Mouse (Mus musculus) kidney, embryonic 14.5 days (tissue): ENCODE data around the gene Mfsd8. TPM values are rescaled to one million over a fixed set of nuclear protein-coding genes. Genes with fewer than 3 reads are reported as not detected.

Source experiments
- ATAC-seq: fragments of 200-750 bp; cut with Nextera tagmentation; 2 replicates; pipeline ENCODE4 v1.8.0; 2017; ENCODE audit warnings: moderate number of reproducible peaks, mild to moderate bottlenecking, moderate TSS enrichment, moderate library complexity; ENCODE audit not compliant: low FRiP score, low TSS enrichment
- H3K27ac ChIP-seq: fragments of 300-500 bp; sonication (generic); 2 replicates; pipeline ENCODE4 v1.5.1; 2014; ENCODE audit warnings: low read depth, mild to moderate bottlenecking, low read length, moderate library complexity, mixed read lengths
- H3K27me3 ChIP-seq: fragments of 300-500 bp; sonication (generic); 2 replicates; pipeline ENCODE4 v1.6.1; 2014; ENCODE audit warnings: mild to moderate bottlenecking, low read length; ENCODE audit not compliant: control insufficient read depth, insufficient read depth
- H3K36me3 ChIP-seq: fragments of 300-500 bp; sonication (generic); 2 replicates; pipeline ENCODE4 v1.6.1; 2014; ENCODE audit warnings: low read length, mixed read lengths; ENCODE audit not compliant: control insufficient read depth, insufficient read depth
- H3K4me1 ChIP-seq: fragments of 300-500 bp; sonication (generic); 2 replicates; pipeline ENCODE4 v1.6.1; 2014; ENCODE audit warnings: low read length, mixed read lengths; ENCODE audit not compliant: control insufficient read depth, insufficient read depth
- H3K4me2 ChIP-seq: fragments of 300-500 bp; sonication (generic); replicated peaks from 2 replicates; pipeline ENCODE4 v1.6.1; 2014; ENCODE audit warnings: low read depth, mild to moderate bottlenecking, low read length
- H3K4me3 ChIP-seq: fragments of 300-500 bp; sonication (generic); 2 replicates; pipeline ENCODE4 v1.5.1; 2014; ENCODE audit warnings: mild to moderate bottlenecking, low read length
- H3K9ac ChIP-seq: fragments of 300-500 bp; sonication (generic); 2 replicates; pipeline ENCODE4 v1.6.1; 2014; ENCODE audit warnings: low read depth, mild to moderate bottlenecking, low read length, moderate library complexity
- H3K9me3 ChIP-seq: fragments of 300-500 bp; sonication (generic); 2 replicates; pipeline ENCODE4 v1.6.1; 2016; ENCODE audit warnings: low read length; ENCODE audit not compliant: control insufficient read depth
- WGBS: fragments of 180-500 bp; shearing (Covaris S2); extraction: QIAGEN DNeasy Blood & Tissue Kit; methylation state at CpG from one replicate; pipeline ENCODE4 v1.1.7; 2014; 5-methylcytosine and 5-hydroxymethylcytosine counted together
- polyA plus RNA-seq: library from polyadenylated mRNA; unstranded; fragments of >200 nt; fragmentation: Nextera tagmentation; extraction: Ambion mirVana; gene quantifications from 2 replicates; pipeline ENCODE4 v1.2.1, GENCODE M21; 2014

Mfsd8 gene
- polyA plus RNA-seq, 1 experiment from 2014 or later = 8.1 TPM

DNA sequence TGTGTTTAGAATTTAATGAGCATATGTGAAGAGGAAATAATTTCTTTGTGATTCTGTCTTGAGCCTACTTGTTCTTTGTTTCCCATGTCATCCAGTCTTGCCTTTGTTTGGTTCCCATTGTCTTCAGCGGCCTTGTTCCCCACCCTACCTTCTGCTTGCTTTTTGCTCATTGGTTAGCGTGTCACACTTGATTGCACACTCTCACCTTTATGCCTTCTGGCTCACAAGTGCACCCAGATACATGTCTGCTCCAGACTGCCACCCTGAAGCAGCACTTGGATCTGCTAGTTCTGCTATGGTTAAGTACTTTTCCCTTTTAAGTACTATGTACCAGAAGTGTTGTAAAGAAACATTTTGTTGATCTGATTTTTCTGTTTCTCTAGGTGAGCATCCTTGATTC, 36.8 kb downstream of the Mfsd8 start:
- Histone ChIP-seq H3K9me3 (no peaks in the 10 kb centered on the region), H3K27me3 (no peaks in the 10 kb centered on the region), H3K9ac (no peak overlapping the region), H3K27ac (no peak overlapping the region), H3K4me3 (no peak overlapping the region), H3K36me3 (peaks cover 79% of the 10 kb centered on the region), H3K4me2 (no peak overlapping the region), H3K4me1 (no peaks in the 10 kb centered on the region)
- ATAC-seq = no peak
- 84% methylated on average over 2 of the region's 2 CpGs for WGBS

DNA sequence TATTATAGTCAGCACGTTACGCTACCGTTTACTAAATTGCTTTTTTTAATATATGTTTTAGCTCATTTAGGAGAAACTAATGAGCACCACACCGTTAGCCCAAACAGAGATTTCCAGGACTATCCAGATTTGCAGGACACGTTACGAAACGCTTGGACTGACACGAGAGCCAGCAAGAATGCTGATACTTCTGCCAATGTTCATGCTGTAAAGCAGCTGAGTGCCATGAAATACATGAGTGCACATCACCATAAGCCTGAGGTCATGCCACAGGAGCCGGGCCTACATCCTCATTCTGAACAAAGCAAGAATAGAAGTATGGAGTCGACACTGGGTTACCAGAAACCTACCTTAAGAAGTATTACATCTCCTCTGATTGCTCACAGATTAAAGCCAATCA, 38.0 kb downstream of the Mfsd8 start:
- Histone ChIP-seq H3K27ac (no peak overlapping the region), H3K4me3 (no peak overlapping the region), H3K4me2 (no peak overlapping the region), H3K9me3 (no peaks in the 10 kb centered on the region), H3K9ac (no peak overlapping the region), H3K27me3 (no peaks in the 10 kb centered on the region), H3K36me3 (peaks cover 69% of the 10 kb centered on the region), H3K4me1 (no peaks in the 10 kb centered on the region)
- 96% methylated on average over 10 of the region's 10 CpGs for WGBS
- ATAC-seq = no peak

DNA sequence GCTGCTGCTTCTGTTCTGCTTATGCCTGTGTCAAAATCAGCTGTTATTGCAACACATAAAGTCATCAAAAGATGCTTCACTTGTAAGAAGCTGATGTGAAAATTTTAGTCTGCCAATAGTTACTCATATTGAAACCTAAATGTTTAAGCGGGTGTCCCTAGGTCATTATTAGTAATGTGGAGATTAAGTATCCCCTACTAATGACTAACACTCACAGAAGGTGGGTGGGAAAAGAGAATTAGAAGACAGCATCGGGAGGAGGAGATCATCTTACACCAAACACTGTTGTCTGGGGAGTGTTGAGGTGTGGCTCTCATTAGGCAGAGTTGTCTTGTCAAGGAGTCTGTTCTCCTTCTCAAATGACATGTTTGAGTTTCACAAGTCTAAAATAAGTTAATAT, 39.8 kb downstream of the Mfsd8 start:
- Histone ChIP-seq H3K36me3 (peaks cover 61% of the 10 kb centered on the region), H3K27ac (no peak overlapping the region), H3K4me3 (no peak overlapping the region), H3K27me3 (no peaks in the 10 kb centered on the region), H3K4me1 (no peaks in the 10 kb centered on the region), H3K9me3 (no peaks in the 10 kb centered on the region), H3K4me2 (no peak overlapping the region), H3K9ac (no peak overlapping the region)
- no peak for ATAC-seq
- WGBS = 45% methylated on average over 2 of the region's 2 CpGs

DNA sequence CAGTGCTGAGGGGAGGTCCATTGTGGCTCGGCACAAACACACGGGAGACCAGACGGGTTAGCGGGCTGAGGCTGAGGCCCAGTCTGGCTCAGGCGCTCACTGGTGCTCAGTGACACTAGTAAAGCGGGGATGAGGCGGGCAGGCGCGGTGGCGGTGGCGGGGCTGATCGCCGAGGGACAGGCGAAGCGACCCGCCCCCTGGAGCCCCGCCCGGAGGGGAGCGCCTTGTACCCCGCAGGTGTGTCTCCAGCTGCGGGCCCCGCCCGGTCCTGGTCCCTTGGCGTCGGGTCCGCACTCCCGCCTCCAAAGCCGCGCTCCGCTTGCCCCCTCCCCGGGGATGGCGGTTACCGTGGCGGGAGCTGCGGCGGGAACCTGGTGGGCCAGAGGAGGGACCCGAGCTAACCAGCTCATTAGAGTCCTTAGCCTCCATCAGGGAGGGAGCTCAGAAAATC, 46.3 kb downstream of the Mfsd8 start:
- Histone ChIP-seq H3K9ac (peak overlapping the region; percentile 93), H3K4me3 (peak overlapping the region; percentile 93), H3K9me3 (no peaks in the 10 kb centered on the region), H3K27me3 (no peaks in the 10 kb centered on the region), H3K27ac (peak overlapping the region; percentile 78), H3K4me2 (peak overlapping the region; percentile 71), H3K4me1 (peaks cover 9% of the 10 kb centered on the region), H3K36me3 (peaks cover 21% of the 10 kb centered on the region)
- 1% methylated on average over 22 of the region's 37 CpGs for WGBS
- peak; percentile 85 for ATAC-seq

DNA sequence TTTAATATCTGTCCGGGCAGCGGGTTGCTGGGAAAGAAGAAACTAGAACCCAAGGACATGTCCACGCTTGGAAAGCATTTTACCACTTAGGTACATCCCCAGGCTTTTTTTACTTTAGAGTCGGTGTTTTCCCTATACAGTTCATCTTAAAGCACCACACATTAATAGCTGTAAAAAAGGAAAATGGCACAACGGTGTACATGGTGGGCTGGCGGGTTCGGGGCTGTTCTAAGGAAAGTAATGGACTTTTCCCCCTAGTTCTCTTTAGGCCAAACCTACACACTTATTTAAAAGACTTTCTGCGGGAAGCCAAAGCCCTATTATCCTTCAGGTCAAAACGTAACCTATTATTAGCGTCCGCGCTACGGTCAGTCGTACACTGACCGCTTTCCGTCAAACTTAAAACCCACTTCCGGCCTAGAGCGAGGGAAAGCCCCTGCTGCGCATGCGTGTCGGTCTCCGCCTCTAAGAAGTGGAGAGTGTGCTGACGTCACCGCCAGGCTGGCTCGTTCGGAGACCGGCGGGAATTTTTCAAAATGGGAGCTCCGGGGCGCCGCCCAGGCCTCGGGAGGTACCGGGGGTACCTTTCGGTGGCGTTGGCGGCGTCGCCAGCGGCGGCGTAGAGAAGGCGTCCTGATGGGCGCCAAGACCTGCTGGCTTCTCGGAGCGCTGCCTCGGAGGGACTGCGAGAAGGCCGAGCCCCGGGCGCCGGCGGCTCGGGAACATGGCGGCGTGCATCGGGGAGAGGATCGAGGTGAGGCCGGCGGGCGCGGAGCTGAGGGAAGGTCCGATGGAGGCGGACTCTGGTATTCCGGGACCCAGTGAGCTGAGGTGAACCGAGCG, 46.9 kb downstream of the Mfsd8 start, which contains the start of gene Plk4:
Plk4 (plus strand) TSS at position 490 of the 843 bp plus-strand sequence.
- 3% methylated on average over 66 of the region's 66 CpGs for WGBS
- H3K4me2 ChIP-seq = peak within 1 kb of the TSS; percentile 71
- H3K27me3 ChIP-seq = no peaks in the 10 kb centered on the region
- peak; percentile 99 for ATAC-seq
- H3K36me3 ChIP-seq = peaks cover 15% of the 10 kb centered on the region
- H3K9ac ChIP-seq = peak within 1 kb of the TSS; percentile 93
- no peaks in the 10 kb centered on the region for H3K9me3 ChIP-seq
- peak within 1 kb of the TSS; percentile 93 for H3K4me3 ChIP-seq
- peaks cover 9% of the 10 kb centered on the region for H3K4me1 ChIP-seq
- H3K27ac ChIP-seq = peak within 1 kb of the TSS; percentile 78

DNA sequence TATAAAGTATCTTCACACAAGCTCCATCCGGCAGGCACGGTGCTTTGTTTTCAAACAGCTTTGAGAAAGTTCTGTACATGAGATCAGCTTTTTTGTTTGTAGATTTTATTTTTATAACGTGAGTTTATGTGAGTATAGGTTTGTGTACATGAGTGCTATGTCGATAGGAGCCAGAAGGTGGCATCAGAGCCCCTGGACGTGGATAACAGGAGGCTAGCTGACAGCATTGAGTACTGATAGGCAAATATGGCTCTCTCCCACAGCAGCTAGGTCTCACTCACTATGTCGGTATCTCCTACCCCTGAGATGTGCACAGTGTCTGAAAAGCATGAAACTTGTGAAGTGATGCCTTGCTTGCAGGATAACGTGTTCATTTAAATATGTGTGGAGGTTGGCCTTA, 48.2 kb downstream of the Mfsd8 start:
- Histone ChIP-seq H3K9ac (no peak overlapping the region), H3K27me3 (no peaks in the 10 kb centered on the region), H3K4me2 (no peak overlapping the region), H3K36me3 (peaks cover 12% of the 10 kb centered on the region), H3K9me3 (no peaks in the 10 kb centered on the region), H3K27ac (no peak overlapping the region), H3K4me3 (no peak overlapping the region), H3K4me1 (peaks cover 9% of the 10 kb centered on the region)
- 38% methylated on average over 7 of the region's 7 CpGs for WGBS
- ATAC-seq = no peak

DNA sequence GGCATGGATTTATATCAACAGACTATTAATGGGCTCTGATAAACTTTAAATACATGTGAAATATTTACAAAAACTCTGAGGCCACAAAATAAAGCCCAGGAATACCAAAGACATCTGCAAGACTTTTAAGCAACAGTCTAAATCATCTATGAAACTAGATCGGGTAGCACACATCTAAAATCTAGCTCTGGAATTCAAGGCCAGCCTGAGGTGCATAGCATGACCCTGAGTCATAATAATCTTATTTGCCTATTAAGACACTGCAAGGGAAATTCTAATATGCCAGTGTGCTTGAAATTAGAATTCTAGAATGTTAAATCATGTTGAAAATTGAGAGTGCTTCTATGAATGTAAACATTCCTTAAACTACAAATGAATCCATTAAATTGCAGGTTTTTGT, 48.6 kb downstream of the Mfsd8 start:
- Histone ChIP-seq H3K36me3 (peaks cover 12% of the 10 kb centered on the region), H3K4me2 (no peak overlapping the region), H3K27ac (no peak overlapping the region), H3K4me1 (peaks cover 9% of the 10 kb centered on the region), H3K9ac (no peak overlapping the region), H3K27me3 (no peaks in the 10 kb centered on the region), H3K4me3 (no peak overlapping the region), H3K9me3 (no peaks in the 10 kb centered on the region)
- ATAC-seq = no peak
- 78% methylated on average over 1 of the region's 1 CpGs for WGBS

DNA sequence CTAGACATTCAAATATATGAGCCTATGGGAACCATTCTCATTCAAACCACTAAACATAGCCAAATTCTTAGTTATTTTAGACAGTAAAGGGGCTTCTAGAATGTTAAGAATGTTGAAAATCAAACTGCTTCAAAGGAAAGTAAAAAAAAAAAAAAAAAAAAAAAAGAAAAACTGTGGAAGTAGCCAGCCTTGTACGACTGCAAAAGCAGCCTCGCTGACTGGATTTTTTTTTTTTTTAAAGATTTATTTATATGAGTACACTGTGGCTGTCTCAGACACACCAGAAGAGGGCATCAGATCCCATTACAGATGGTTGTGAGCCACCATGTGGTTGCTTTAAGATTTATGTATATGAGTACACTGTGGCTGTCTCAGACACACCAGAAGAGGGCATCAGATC, 52.9 kb downstream of the Mfsd8 start:
- H3K4me2 ChIP-seq = no peak overlapping the region
- no peak overlapping the region for H3K9ac ChIP-seq
- no peaks in the 10 kb centered on the region for H3K4me1 ChIP-seq
- no peak overlapping the region for H3K4me3 ChIP-seq
- no peaks in the 10 kb centered on the region for H3K36me3 ChIP-seq
- no peaks in the 10 kb centered on the region for H3K27me3 ChIP-seq
- WGBS = 87% methylated on average over 2 of the region's 2 CpGs
- no peaks in the 10 kb centered on the region for H3K9me3 ChIP-seq
- ATAC-seq = no peak
- no peak overlapping the region for H3K27ac ChIP-seq
